Mouse (Mus musculus): Measurements from ENCODE around the gene Rpl36. TPM values are rescaled to one million over a fixed set of nuclear protein-coding genes. Genes with fewer than 3 reads are reported as not detected.

Gene Rpl36
- total RNA-seq, 4 experiments from 2014 or later, result 674 to 792 (median 703) TPM

DNA sequence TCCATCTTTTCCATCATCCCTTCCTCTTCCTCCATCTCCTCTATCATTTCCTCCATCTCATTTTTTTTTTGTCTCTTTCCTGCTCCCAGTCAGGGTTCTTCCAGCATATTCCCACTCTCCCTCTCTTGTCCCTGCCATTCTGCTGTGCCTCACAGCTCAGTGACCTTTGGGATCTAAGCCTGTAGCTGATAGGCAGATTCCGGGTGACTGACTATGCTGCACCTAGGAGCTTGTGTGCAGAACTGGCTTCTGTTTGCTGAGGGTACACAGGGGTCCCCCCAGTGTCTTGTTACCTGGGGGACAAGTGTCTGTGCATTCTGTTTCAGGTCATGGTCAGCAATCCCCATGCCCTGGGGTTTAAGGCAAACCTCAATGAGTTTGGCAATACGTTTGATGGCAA, 41.6 kb downstream of the Rpl36 start:
- no peak for DNase-seq

DNA sequence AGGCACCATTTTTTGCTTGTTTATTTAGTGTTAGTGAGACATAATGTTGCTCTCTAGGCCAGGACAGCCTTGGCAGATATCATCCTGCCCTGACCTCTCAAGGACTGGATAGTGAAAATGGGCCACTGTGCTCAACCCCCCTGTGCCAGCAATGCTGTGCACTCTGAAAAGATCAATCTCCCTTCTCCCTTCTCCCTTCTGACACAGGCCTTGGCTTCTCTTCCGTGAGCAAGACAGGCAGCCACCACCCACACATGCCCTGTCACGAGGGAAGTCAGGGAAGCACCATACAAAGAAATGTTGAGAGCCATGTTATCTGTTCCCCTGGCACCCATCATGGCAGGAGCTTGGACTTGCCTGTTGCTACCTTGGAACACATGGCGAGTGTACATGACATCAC, 42.1 kb downstream of the Rpl36 start:
- peak; percentile 66 for DNase-seq

DNA sequence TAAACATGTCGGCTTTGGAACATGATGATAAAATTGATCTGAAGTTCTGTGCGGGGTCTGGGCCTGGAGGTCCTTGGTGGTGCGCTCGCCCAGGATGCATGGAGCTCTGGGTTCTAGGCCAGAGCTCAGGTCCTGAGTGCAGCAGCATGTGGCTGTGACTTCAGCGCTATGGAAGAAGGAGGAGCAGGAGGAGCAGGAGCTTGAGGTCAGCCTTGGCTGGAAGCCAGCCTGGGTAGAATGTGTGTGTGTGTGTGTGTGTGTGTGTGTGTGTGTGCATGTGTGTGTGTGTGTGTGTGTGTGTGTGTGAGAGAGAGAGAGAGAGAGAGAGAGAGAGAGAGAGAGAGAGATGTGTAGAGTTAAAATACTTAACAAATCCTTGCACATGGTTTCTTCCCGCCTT, 43.0 kb downstream of the Rpl36 start:
- no peak for DNase-seq

DNA sequence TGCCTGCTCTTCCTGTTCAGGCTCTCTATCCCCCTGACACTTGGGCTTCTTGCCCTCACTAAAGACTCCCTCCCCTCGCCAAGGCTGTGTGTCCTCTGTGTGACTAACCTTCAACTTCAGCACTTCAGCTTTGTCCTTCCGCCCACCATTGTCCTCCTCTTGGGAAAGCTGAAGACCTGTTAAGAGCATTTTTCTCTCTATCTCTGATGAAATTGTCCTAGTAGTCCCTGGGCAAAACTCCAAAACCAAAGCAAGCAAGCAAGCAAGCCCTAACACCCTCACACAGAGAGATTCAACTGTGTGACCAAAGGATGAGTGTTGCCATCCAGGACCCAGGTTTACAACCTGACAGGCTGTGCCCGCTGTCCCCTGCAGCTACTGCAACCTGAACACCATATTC, 50.4 kb downstream of the Rpl36 start:
- no peak for DNase-seq

Other genes starting within 250 kb of the Rpl36 start
- gene Ptprs, start 136.9 kb upstream of the Rpl36 start, total RNA-seq (2022), result 100 to 1,000 TPM; 253 to 392 (median 313) TPM
- gene Znrf4, start 101.0 kb upstream of the Rpl36 start, total RNA-seq (2022), result not detected
- gene Gm20219, start 59.0 kb upstream of the Rpl36 start, total RNA-seq (2022), result 1 to 10 TPM in 2 of 4 experiments, under 1 TPM in 2; 0.73 to 2.1 (median 1.1) TPM
- 100 to 1,000 TPM in 3 of 4 experiments, 10 to 100 TPM in 1; 79.7 to 193 (median 154) TPM for gene Safb2, start 28.8 kb upstream of the Rpl36 start, total RNA-seq (2022)
- 100 to 1,000 TPM in 3 of 4 experiments, 10 to 100 TPM in 1; 87.8 to 184 (median 132) TPM for gene Safb, start 28.6 kb upstream of the Rpl36 start, total RNA-seq (2022)
- gene 2410015M20Rik, start 3.6 kb upstream of the Rpl36 start, total RNA-seq (2022), result 100 to 1,000 TPM; 245 to 323 (median 277) TPM
- gene Lonp1, start 13.5 kb downstream of the Rpl36 start, total RNA-seq (2022), result 100 to 1,000 TPM; 574 to 853 (median 690) TPM
- 1 to 10 TPM; 3.2 to 4.5 (median 3.4) TPM for gene Catsperd, start 14.7 kb downstream of the Rpl36 start, total RNA-seq (2022)
- 10 to 100 TPM; 80.2 to 92.3 (median 84.3) TPM for gene Ranbp3, start 59.9 kb downstream of the Rpl36 start, total RNA-seq (2022)
- 100 to 1,000 TPM; 176 to 281 (median 205) TPM for gene Ndufa11, start 104.4 kb downstream of the Rpl36 start, total RNA-seq (2022)
- gene Vmac, start 104.6 kb downstream of the Rpl36 start, total RNA-seq (2022), result 10 to 100 TPM; 31.6 to 47.2 (median 41.6) TPM
- 1 to 10 TPM; 3.6 to 5.6 (median 4.9) TPM for gene Nrtn, start 144.1 kb downstream of the Rpl36 start, total RNA-seq (2022)
- 10 to 100 TPM; 37.4 to 58.6 (median 47.0) TPM for gene Dus3l, start 151.3 kb downstream of the Rpl36 start, total RNA-seq (2022)
- gene Prr22, start 156.8 kb downstream of the Rpl36 start, total RNA-seq (2022), result 1 to 10 TPM in 1 of 4 experiments, under 1 TPM in 3; 0.28 to 1.4 (median 0.53) TPM
- gene Rfx2, start 217.6 kb downstream of the Rpl36 start, total RNA-seq (2022), result 1 to 10 TPM; 5.5 to 9.5 (median 6.8) TPM